Mouse (Mus musculus) myocyte (in vitro differentiated cells): Measurements from ENCODE around the gene Vstm4. TPM values are rescaled to one million over a fixed set of nuclear protein-coding genes. Genes with fewer than 3 reads are reported as not detected.

Experiments
- H3K27me3 ChIP-seq: one replicate; pipeline ENCODE4 v1.6.1; 2011; ENCODE audit not compliant: control insufficient read depth, insufficient read depth, insufficient read length
- H3K36me3 ChIP-seq: one replicate; pipeline ENCODE4 v1.6.1; 2011; ENCODE audit not compliant: control insufficient read depth, insufficient read depth
- H3K4me2 ChIP-seq: one replicate; pipeline ENCODE4 v1.6.1; 2011; ENCODE audit warnings: low read depth, control low read depth
- H3K4me3 ChIP-seq: one replicate; pipeline ENCODE4 v1.5.1; 2011; ENCODE audit warnings: mild to moderate bottlenecking, control low read depth, moderate library complexity
- H3K79me2 ChIP-seq: one replicate; pipeline ENCODE4 v1.6.1; 2011; ENCODE audit not compliant: control insufficient read depth, insufficient read depth
- H3ac ChIP-seq: one replicate; pipeline ENCODE4 v1.6.1; 2011; ENCODE audit not compliant: control insufficient read depth, insufficient read length
- CEBPB ChIP-seq: IDR thresholded peaks from 2 replicates; pipeline ENCODE4 v1.6.1; 2011; ENCODE audit warnings: mild to moderate bottlenecking, moderate library complexity; ENCODE audit not compliant: poor library complexity, insufficient read depth, severe bottlenecking
- E2F4 ChIP-seq: IDR thresholded peaks from one replicate; pipeline ENCODE4 v1.6.1; 2011; ENCODE audit warnings: mild to moderate bottlenecking, control low read depth, moderate library complexity; ENCODE audit not compliant: insufficient read depth
- MAX ChIP-seq: IDR thresholded peaks from one replicate; pipeline ENCODE4 v1.6.1; 2011; ENCODE audit warnings: low read depth, mild to moderate bottlenecking, control low read depth
- MYOD1 ChIP-seq, 3 experiments: IDR thresholded peaks; one replicate each; pipeline ENCODE4 v1.6.1; 2011; ENCODE audit warnings: control low read depth in 2 of 3, low read depth in 2 of 3, mild to moderate bottlenecking in 2 of 3, moderate library complexity in 1 of 3; ENCODE audit not compliant: insufficient read length in 2 of 3, control insufficient read depth in 1 of 3
- MYOG ChIP-seq, 3 experiments: IDR thresholded peaks; one replicate each; pipeline ENCODE4 v1.6.1; 2011; ENCODE audit warnings: control low read depth in 2 of 3, low read depth in 2 of 3, mild to moderate bottlenecking in 2 of 3; ENCODE audit not compliant: insufficient read length in 2 of 3, control insufficient read depth in 1 of 3, insufficient read depth in 1 of 3
- POLR2A ChIP-seq: IDR thresholded peaks from one replicate; pipeline ENCODE4 v1.6.1; 2011; ENCODE audit warnings: low read depth, mild to moderate bottlenecking, control low read depth, moderate library complexity; ENCODE audit not compliant: insufficient read length
- POLR2AphosphoS2 ChIP-seq: IDR thresholded peaks from one replicate; pipeline ENCODE4 v1.6.1; 2011; ENCODE audit warnings: low read depth, control low read depth; ENCODE audit not compliant: insufficient read length
- REST ChIP-seq: IDR thresholded peaks from one replicate; pipeline ENCODE4 v1.6.1; 2011; ENCODE audit warnings: mild to moderate bottlenecking, control low read depth, moderate library complexity; ENCODE audit not compliant: insufficient read depth, insufficient read length
- SRF ChIP-seq: IDR thresholded peaks from one replicate; pipeline ENCODE4 v1.6.1; 2011; ENCODE audit warnings: low read depth; ENCODE audit not compliant: control insufficient read depth, insufficient read length
- TCF12 ChIP-seq: IDR thresholded peaks from one replicate; pipeline ENCODE4 v1.6.1; 2011; ENCODE audit warnings: mild to moderate bottlenecking, control low read depth; ENCODE audit not compliant: poor library complexity, insufficient read depth, severe bottlenecking
- TCF3 ChIP-seq: IDR thresholded peaks from one replicate; pipeline ENCODE4 v1.6.1; 2011; ENCODE audit warnings: low read depth, control low read depth; ENCODE audit not compliant: insufficient read length
- USF1 ChIP-seq: IDR thresholded peaks from one replicate; pipeline ENCODE4 v1.6.1; 2011; ENCODE audit warnings: low read depth, mild to moderate bottlenecking, control low read depth, moderate library complexity
- polyA plus RNA-seq: library from polyadenylated mRNA; unstranded; fragments of >200 nt; fragmentation: generic; extraction: Trizol; gene quantifications from one replicate; pipeline ENCODE4 v1.2.1, GENCODE M21; 2012; ENCODE audit warnings: missing spikeins

Vstm4 gene
- polyA plus RNA-seq, 1 experiment = not detected

DNA sequence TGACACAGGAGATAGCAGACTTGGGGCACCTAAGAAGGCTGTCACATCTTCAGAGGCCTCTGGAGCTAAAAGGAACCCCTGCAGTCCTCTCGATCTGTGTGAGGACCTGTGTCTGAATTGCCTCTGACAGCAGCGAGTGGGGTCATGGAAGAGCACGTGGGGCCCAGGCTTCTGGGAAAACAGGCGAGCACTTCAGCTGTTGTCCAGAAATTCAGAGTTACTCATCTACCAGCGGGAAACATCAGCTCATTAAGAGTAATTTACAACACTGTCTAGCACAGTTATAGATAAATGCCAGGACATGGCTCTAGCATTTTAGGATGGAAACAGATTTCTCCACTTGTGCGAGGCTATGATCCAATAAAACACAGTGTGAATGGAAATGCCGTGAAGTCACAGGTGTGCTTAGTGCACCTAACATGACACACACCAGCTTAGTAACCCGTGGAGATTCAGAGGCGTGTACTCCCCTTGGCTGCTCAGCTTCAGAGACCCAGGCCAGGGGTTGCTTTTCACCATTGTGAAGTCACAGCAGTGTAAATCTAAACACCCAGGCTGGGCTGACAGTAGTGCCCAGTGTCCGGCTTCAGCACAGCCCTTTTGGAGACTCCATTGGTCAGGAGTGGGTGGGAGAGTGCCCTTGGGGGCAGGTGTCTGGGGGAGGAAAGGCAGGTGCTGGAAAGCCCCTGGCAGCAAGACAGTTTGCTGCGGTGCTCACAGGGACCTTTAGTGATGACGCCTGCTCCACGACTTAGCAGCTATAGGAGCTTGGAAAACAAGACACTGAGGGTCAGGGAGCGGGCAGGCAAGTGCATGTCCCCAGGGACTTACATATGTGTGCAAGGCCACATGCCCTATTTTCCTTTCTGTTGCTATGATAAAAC lies 32.0 kb upstream of the Vstm4 start:
- Histone ChIP-seq H3K36me3 (no peaks in the 10 kb centered on the region), H3K79me2 (no peaks in the 10 kb centered on the region), H3K27me3 (peaks cover 4% of the 10 kb centered on the region), H3K4me2 (no peak overlapping the region), H3ac (no peak overlapping the region), H3K4me3 (no peak overlapping the region)
- TF ChIP-seq TCF3 = no peak
- no peak for TF ChIP-seq E2F4
- TF ChIP-seq CEBPB = no peak
- no peak for TF ChIP-seq POLR2A
- no peak for TF ChIP-seq MAX
- no peak for TF ChIP-seq POLR2AphosphoS2
- TF ChIP-seq USF1 = no peak
- TF ChIP-seq MYOG (IDR thresholded peaks at IDR 0.05; ENCODE audit: control insufficient read depth in 1 of 3, insufficient read depth in 1 of 3, insufficient read length in 2 of 3, low read depth in 2 of 3) = no peak
- no peak for TF ChIP-seq REST
- no peak for TF ChIP-seq TCF12
- no peak for TF ChIP-seq SRF

DNA sequence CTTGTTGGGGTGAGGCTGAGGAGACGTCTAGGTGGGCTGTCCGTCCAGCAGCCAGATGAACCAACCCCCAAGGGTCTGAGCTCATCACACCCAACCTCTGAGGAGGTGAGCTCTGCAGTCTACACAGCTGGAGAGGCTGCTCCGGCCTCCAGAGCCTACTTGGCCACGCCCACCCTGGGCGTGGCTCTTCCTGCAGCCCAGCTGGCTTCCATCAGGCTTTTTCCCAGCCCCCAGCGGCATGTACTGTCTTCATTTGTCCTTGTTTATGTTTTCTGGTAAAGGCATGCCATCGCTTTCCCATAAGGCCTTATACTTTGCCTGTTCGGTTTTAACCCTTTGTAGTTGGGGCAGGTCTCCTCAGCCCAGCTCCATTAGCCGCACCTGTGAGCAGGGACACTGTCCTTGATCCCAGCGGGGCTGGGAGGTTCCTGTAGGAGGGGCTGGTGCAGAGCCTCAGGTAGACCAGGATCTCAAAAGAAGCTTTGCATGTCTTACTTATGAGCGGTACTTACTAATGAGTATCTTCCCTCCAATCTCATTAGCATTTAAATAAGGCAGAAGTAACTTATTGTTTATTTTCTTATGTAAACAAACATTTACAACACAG lies 31.0 kb upstream of the Vstm4 start:
- Histone ChIP-seq H3K4me2 (no peak overlapping the region), H3ac (no peak overlapping the region), H3K79me2 (no peaks in the 10 kb centered on the region), H3K27me3 (peaks cover 4% of the 10 kb centered on the region), H3K36me3 (no peaks in the 10 kb centered on the region), H3K4me3 (no peak overlapping the region)
- no peak for TF ChIP-seq USF1
- no peak for TF ChIP-seq CEBPB
- no peak for TF ChIP-seq SRF
- TF ChIP-seq TCF3 = no peak
- TF ChIP-seq POLR2AphosphoS2 = no peak
- no peak for TF ChIP-seq E2F4
- TF ChIP-seq REST = no peak
- TF ChIP-seq MAX = no peak
- TF ChIP-seq POLR2A = no peak
- no peak for TF ChIP-seq MYOG (IDR thresholded peaks at IDR 0.05; ENCODE audit: control insufficient read depth in 1 of 3, insufficient read depth in 1 of 3, insufficient read length in 2 of 3, low read depth in 2 of 3)

DNA sequence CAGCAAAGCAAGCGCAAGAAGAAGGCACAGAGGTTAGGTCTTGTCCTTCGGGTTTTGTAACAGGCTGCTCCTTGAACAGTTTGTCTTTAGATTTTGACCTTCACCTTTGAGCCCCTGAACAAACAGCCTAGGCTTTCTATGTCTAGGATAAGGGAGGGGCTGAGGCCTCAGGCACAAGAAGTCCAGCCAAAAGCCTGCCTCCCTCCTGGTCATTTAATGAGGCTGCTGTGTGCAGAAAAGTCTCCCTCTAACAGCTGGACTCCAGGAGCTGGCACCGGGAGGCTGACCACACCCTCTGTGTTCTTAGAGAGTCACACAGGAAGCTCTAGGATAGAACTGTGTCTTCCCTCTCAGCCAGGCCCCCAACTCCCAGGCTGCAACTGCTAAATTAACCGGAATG lies 29.4 kb upstream of the Vstm4 start:
- no peak for TF ChIP-seq SRF
- TF ChIP-seq TCF3 = no peak
- TF ChIP-seq MYOD1 (IDR thresholded peaks at IDR 0.05; ENCODE audit: control insufficient read depth in 1 of 3, insufficient read length in 2 of 3, low read depth in 2 of 3) = no peak
- TF ChIP-seq POLR2A = no peak
- TF ChIP-seq TCF12 = no peak
- no peak for TF ChIP-seq E2F4
- TF ChIP-seq USF1 = no peak
- TF ChIP-seq CEBPB = no peak
- no peak for TF ChIP-seq POLR2AphosphoS2
- no peak for TF ChIP-seq REST
- Histone ChIP-seq H3ac (no peak overlapping the region), H3K79me2 (no peaks in the 10 kb centered on the region)

DNA sequence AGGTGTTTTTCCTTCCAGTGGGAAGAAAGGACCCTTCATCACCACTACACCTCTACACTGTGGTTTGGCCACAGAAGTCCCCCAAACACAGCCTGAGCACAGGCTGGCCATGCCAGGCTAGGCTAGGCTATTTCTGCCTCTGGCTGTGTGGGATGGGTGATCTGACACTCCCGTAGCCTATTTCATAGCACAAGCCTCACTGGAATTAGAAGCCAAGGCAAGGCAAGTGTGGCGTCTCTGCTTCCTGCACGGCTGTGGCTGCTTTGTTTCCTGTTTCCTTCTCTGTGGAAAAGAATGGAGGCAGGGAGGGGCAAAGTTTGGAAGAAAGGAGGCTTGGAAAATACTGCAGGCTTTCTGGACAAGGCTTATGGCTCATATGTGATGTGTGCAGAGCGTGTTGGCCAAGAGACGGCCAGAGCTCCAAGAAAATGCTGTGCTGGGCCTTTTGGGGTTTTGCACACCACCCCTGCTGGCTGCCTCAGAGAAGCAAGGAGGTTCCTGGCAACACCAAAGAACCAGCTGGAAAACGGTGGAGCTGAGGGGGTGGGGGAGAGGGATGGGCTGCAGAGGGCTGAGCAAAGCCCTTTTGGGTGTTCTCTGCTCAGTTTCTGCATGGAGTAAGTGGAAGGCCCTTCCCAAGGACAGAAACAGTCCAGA lies 28.4 kb upstream of the Vstm4 start:
- Histone ChIP-seq H3K4me2 (no peak overlapping the region), H3K27me3 (peaks cover 4% of the 10 kb centered on the region), H3K36me3 (no peaks in the 10 kb centered on the region), H3K4me3 (no peak overlapping the region), H3K79me2 (no peaks in the 10 kb centered on the region), H3ac (no peak overlapping the region)
- no peak for TF ChIP-seq MYOD1 (IDR thresholded peaks at IDR 0.05; ENCODE audit: control insufficient read depth in 1 of 3, insufficient read length in 2 of 3, low read depth in 2 of 3)
- no peak for TF ChIP-seq REST
- TF ChIP-seq USF1 = no peak
- no peak for TF ChIP-seq POLR2AphosphoS2
- no peak for TF ChIP-seq TCF12
- no peak for TF ChIP-seq TCF3
- TF ChIP-seq MYOG (IDR thresholded peaks at IDR 0.05; ENCODE audit: control insufficient read depth in 1 of 3, insufficient read depth in 1 of 3, insufficient read length in 2 of 3, low read depth in 2 of 3) = no peak
- no peak for TF ChIP-seq E2F4
- TF ChIP-seq MAX = no peak
- no peak for TF ChIP-seq POLR2A
- TF ChIP-seq SRF = no peak
- no peak for TF ChIP-seq CEBPB

More for the DNA sequence above, 29.4 kb upstream of the Vstm4 start:
- no peak overlapping the region for H3K4me3 ChIP-seq
- peaks cover 4% of the 10 kb centered on the region for H3K27me3 ChIP-seq
- no peaks in the 10 kb centered on the region for H3K36me3 ChIP-seq
- H3K4me2 ChIP-seq = no peak overlapping the region
